Mouse (Mus musculus) large intestine, adult 2 months (tissue): Measurements from ENCODE around the gene Gm5849. TPM values are rescaled to one million over a fixed set of nuclear protein-coding genes. Genes with fewer than 3 reads are reported as not detected.
"Not testable (repeated sequence)": the region's sequence is repeated elsewhere in the genome, so short reads cannot be mapped to it uniquely, and the experiment has no call there.

Experiments
- DNase-seq: peaks from one replicate; pipeline ENCODE4 v3.0.0-alpha.2; 2012; ENCODE audit warnings: low read depth, low spot score
- WGBS: fragments of 180-500 bp; shearing (Covaris S2); methylation state at CpG from one replicate; pipeline ENCODE4 v1.1.7; 2018; 5-methylcytosine and 5-hydroxymethylcytosine counted together
- polyA plus RNA-seq: library from polyadenylated mRNA; depleted of rRNA; stranded (reverse); fragments of >200 nt; gene quantifications from 2 replicates; pipeline ENCODE4 v1.2.3, GENCODE M21; 2012; rRNA removed

Gm5849 gene
- polyA plus RNA-seq: not detected in 2 replicates

GRCm38 (mm10) chr3:90777776-90778175 is at the start of gene Gm5849:
Gene Gm5849, minus strand, starts transcription at chr3:90777876.
- DNase-seq: not testable (repeated sequence)
- 91% methylated on average over 1 of the region's 1 CpGs for WGBS

- 95% methylated on average over 1 of the region's 1 CpGs for WGBS
Measured at GRCm38 (mm10) chr3:90749658-90750057, 28.0 kb downstream of the Gm5849 start.

GRCm38 (mm10) chr3:90726606-90727005 is 51.1 kb downstream of the Gm5849 start, which contains the start of gene Pglyrp4:
Gene Pglyrp4, plus strand, starts transcription at chr3:90726906.
- WGBS: 77% methylated on average over 3 of the region's 3 CpGs
- no peak for DNase-seq

More at GRCm38 (mm10) chr3:90749658-90750057, 28.0 kb downstream of the Gm5849 start:
- no peak for DNase-seq

Other genes starting within 250 kb of the Gm5849 start
- 75.2 and 122 TPM in 2 replicates for gene S100a16, start 240.6 kb downstream of the Gm5849 start, polyA plus RNA-seq
- gene S100a3, start 217.3 kb downstream of the Gm5849 start, polyA plus RNA-seq: 0.76 TPM in 1 of 2 replicates, not detected in the other
- gene S100a2, start 187.6 kb downstream of the Gm5849 start, polyA plus RNA-seq: not detected in 2 replicates
- gene Gm42674, start 176.0 kb downstream of the Gm5849 start, polyA plus RNA-seq: not detected in 2 replicates
- gene S100a4, start 174.1 kb downstream of the Gm5849 start, polyA plus RNA-seq: 8.3 and 8.7 TPM in 2 replicates
- gene S100a5, start 169.4 kb downstream of the Gm5849 start, polyA plus RNA-seq: not detected in 2 replicates
- 345 and 383 TPM in 2 replicates for gene S100a6, start 165.0 kb downstream of the Gm5849 start, polyA plus RNA-seq
- 0.11 and 0.14 TPM in 2 replicates for gene S100a7a, start 123.9 kb downstream of the Gm5849 start, polyA plus RNA-seq
- 0.97 TPM in 1 of 2 replicates, not detected in the other for gene S100a8, start 108.9 kb downstream of the Gm5849 start, polyA plus RNA-seq
- gene S100a9, start 82.2 kb downstream of the Gm5849 start, polyA plus RNA-seq: 0.63 and 0.80 TPM in 2 replicates
- gene Pglyrp4, start 51.0 kb downstream of the Gm5849 start, polyA plus RNA-seq: not detected in 2 replicates